Mouse (Mus musculus) liver, adult 2 months (tissue): ENCODE results near the gene Pard3.

Experiments
- CTCF ChIP-seq: fragments of 200-500 bp; IDR thresholded peaks from 2 replicates; pipeline ENCODE4 v1.5.1; 2011; ENCODE audit warnings: low read depth, low read length, control low read depth
- POLR2A ChIP-seq: fragments of 200-500 bp; IDR thresholded peaks from 2 replicates; pipeline ENCODE4 v1.6.1; 2011; ENCODE audit warnings: low read length, control low read depth; ENCODE audit not compliant: insufficient read depth; ENCODE audit errors: extremely low read depth

DNA sequence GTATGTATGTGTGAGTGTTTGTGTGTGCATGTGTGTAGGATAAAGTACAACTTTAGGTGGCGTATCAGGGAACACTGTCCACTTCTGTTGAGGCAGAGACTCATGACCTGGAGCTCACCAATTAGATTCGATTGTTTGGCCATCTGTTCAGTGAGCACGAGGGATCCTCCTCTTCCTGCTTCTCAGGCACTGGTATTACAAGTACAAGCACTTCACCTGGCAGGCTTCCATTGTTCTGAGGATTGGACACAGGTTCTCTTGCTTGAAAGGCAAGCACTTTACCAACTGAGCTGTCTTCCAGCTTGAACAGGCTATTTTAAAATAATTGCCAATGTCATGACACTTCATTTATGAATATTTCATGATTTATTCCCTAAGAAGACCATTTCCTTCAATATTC, 88.0 kb downstream of the Pard3 start:
- no peak for TF ChIP-seq CTCF
- TF ChIP-seq POLR2A: no peak
